Mouse (Mus musculus) 3T3-L1 (cell line): Measurements from ENCODE around the gene Sergef.

Source experiments
- DNase-seq: peaks from one replicate; pipeline ENCODE4 v3.0.0-alpha.2; 2015; ENCODE audit warnings: low read depth, low spot score

Gene Sergef

GRCm38 (mm10) chr7:46542117-46542516 is 97.5 kb downstream of the Sergef start:
- DNase-seq, result no peak

- DNase-seq, result no peak
Measured at GRCm38 (mm10) chr7:46540616-46541015, 99.0 kb downstream of the Sergef start.

GRCm38 (mm10) chr7:46536456-46537097 is 103.0 kb downstream of the Sergef start:
- no peak for DNase-seq

GRCm38 (mm10) chr7:46535429-46535799 is 104.2 kb downstream of the Sergef start:
- no peak for DNase-seq

DNA sequence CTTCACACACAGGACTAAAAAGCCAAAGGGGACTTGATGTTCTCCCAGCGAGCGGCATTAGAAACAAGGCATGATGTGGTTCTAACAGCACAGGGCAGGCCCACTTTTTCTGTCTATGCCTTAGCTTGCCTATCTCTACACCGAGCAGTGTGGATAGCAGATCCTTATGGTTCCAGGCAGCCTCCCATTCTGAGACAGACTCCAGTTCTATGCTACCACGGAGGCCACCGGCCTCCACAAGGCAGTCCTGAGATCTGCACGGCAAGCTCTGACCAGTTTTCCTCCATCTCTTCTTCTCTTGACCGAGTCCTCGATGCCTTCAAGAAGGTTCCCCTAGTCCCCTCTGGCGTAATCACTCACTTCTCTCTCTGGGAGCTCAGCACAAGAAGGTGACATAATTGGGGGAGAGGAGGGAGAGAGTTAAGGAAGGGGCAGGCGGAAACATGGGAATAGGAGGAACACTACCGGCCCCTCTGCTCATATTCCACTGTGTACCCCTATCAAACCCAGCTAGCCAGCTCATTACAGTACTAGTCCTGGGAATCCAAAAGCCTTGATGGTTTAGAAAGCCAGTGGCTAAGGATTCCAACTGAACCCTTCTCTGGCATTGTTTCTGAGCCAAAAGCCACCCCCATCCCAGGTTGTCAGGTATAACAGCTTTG is 104.7 kb downstream of the Sergef start:
- no peak for DNase-seq

DNA sequence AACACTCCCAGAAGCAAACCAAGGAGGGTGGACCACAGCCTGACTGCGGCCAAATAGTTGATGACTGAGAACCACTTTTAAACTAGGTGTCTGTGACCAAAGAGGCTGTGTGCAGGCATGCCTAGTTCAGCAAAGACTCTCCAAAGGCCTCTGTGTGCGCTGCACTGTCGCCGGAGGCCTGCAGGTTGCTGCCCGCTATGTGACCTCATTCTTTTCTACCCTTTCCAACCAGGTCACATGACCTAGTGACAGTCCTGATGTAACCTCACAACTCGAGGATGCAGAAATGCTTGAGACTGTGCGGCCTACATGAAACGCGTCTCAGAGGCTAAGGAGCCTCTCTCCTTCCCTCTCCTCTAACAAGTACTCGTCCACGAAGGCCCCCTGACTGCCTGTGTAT is 106.1 kb downstream of the Sergef start:
- DNase-seq, result no peak

GRCm38 (mm10) chr7:46531345-46531744 is 108.3 kb downstream of the Sergef start:
- no peak for DNase-seq

GRCm38 (mm10) chr7:46529930-46530329 is 109.7 kb downstream of the Sergef start:
- DNase-seq, result no peak

DNA sequence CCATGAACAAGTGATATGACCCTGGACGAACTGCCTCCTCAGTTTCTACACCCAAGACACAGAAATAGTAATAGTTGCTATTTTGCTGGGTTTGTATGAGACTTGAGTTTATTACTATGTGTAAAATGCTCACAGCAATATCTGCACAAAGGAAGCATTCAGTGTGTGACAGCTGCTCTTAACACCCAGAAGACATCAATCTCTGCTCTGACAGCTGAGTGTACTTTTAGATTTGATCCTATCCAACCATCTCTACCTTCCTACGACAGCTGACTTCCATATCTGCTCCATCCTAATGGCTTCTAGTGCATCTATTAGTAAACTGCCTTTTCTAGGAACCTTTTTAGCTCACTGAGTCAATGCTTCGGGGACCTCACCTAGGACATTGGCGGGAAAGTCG is 110.3 kb downstream of the Sergef start:
- DNase-seq, result no peak

DNA sequence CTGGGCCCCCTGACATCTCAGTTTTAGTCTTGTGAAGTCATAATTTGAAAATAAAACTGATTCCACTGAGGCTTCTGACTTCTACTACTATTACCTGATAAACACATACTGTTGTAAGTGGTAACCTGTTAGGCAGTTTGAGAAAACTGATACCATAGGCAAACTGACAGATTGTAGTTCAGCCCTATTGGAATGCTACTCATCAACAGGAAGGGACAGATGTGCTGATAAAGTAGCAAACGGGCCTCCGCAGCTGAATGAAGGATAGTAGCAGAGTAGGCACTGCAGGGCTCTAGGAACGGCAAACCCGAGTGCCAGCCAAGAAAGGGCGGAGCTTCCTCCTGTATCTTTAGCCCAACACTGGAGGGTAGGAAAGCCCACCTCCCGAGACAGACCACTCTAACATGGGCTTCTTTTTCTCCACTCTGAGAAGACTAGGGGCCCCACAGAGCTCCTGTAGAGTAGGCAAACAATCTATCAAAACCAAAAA is 112.9 kb downstream of the Sergef start:
- DNase-seq, result no peak

GRCm38 (mm10) chr7:46523215-46523614 is 116.4 kb downstream of the Sergef start:
- no peak for DNase-seq

GRCm38 (mm10) chr7:46521794-46522193 is 117.8 kb downstream of the Sergef start:
- no peak for DNase-seq

- no peak for DNase-seq
Measured at GRCm38 (mm10) chr7:46519148-46519547, 120.5 kb downstream of the Sergef start.

GRCm38 (mm10) chr7:46517158-46517557 is 122.4 kb downstream of the Sergef start:
- DNase-seq, result no peak

- DNase-seq, result no peak
Measured at GRCm38 (mm10) chr7:46515960-46516359, 123.6 kb downstream of the Sergef start.

DNA sequence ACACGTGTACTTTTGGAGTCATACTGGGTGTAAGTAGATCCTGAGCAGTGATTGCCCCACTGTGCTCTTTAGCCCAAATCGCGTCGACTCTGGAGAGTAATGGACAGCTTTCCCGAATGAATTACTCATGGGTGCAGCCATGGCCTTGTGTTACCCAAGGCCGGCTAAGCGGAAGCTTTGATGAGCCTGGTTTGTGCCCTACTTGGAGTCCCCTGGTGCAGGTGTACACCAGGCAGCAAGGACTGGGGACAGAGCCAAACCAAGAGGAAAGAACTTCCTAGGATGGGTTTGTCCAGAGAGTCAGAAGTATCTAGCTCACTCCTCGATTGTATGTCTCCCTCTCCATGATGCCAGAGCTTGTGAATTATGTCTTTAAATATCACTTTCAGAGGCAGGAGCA is 124.6 kb downstream of the Sergef start:
- DNase-seq, result no peak

DNA sequence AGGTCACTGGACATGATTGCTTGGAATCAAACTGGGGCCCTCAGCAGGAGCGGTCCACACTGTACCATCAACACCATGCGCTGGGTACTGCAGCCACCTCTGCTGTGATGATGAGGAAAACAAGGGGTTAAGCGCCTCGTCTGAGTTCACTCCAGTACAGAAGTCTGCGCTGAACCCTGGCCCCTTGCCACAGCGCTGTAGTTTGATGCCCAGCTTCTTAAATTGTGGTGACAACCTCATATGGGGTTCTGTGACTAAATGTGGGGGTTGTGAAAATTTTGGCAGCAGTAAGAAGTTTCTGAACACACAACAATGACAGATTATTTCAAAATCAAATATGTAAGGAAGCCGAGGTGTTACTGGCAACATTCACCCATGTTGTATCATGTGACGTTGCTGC is 126.0 kb downstream of the Sergef start:
- DNase-seq, result no peak

- DNase-seq, result no peak
Measured at GRCm38 (mm10) chr7:46512792-46513191, 126.8 kb downstream of the Sergef start.

- DNase-seq, result no peak
Measured at GRCm38 (mm10) chr7:46510806-46511205, 128.8 kb downstream of the Sergef start.

DNA sequence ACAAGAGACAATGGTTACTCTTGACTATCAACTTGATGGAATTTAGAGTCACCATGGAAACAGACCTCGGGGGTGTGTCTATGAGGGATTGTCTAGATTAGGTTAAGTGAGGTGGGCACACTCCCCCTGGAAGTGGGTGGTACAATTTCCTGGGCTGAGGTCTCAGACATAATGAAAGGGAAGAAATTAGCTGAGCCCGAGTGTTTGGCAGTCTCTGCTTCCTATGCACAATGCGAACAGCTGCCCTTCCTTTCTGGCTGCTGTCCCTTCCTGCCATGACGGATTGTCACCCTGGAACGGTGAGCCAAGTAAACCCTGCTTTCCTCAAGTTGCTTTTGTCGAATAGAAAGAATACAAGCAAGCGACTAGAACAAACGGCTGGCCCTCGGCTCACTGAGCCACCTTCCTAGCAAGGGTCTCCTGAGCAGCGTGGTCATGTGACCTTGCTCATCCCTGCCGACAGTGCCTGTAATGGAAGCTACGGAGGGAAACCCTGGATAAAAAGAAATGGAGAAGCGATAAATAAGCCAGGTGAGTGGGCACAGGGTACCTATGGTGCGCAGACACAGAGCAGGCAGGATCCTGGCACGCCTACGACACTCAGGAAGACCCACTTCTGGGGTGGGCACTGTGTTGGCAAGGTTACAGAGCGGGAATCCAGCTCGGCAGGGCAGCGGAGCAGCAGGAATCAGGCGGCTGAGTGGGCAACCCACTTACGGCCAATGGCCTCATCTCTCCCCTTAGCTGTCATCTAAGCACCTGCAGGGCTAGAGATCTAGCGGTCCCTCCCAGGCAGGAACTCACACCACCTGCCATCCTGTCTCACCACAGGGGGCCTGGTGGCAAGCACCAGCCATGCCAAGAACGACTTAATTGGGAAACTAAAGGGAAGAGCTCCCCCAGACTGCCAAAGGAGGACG is 130.0 kb downstream of the Sergef start:
- DNase-seq, result no peak

GRCm38 (mm10) chr7:46508590-46509318 is 130.9 kb downstream of the Sergef start:
- no peak for DNase-seq

DNA sequence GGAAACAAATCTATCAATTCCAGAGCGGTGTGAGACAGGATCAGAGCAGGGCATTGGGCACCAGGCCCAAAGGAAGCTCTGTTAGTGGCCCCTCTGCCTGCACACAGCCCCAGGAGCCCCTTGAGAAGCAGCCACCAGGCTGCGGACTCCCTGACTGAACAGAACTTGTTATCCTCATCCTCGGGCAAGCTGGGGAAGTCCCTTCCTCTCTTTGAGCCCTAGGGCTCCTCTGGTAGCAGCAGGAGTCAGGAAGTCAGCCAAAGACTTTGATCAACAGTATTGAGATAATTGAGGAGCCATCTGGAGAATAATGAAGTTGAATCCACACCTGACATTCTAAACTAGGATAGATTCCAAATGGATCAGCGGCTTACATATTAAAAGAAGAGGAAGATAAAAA is 135.4 kb downstream of the Sergef start:
- no peak for DNase-seq
